Mouse (Mus musculus) kidney, adult 2 months (tissue): ENCODE measurements around the gene Tshz2. TPM values are rescaled to one million over a fixed set of nuclear protein-coding genes. Genes with fewer than 3 reads are reported as not detected.

Experiments used
- DNase-seq: peaks from one replicate; pipeline ENCODE4 v3.0.0; 2021
- H3K27ac ChIP-seq: fragments of 200-500 bp; 2 replicates; pipeline ENCODE4 v1.5.1; 2012; ENCODE audit warnings: low read depth, low read length, control low read depth, inconsistent platforms; ENCODE audit not compliant: insufficient read depth
- H3K27me3 ChIP-seq: fragments of 200-500 bp; replicated peaks from 2 replicates; pipeline ENCODE4 v1.6.1; 2012; ENCODE audit warnings: mild to moderate bottlenecking, moderate library complexity, low read length, inconsistent platforms; ENCODE audit not compliant: control insufficient read depth, insufficient read depth
- H3K36me3 ChIP-seq: fragments of 200-500 bp; 2 replicates; pipeline ENCODE4 v1.6.1; 2012; ENCODE audit warnings: mild to moderate bottlenecking, moderate library complexity, low read length, inconsistent platforms; ENCODE audit not compliant: control insufficient read depth, insufficient read depth
- H3K4me1 ChIP-seq: fragments of 200-500 bp; 2 replicates; pipeline ENCODE4 v1.6.1; 2011; ENCODE audit warnings: low read length; ENCODE audit not compliant: control insufficient read depth, insufficient read depth
- H3K4me3 ChIP-seq: fragments of 200-500 bp; 2 replicates; pipeline ENCODE4 v1.5.1; 2011; ENCODE audit warnings: mild to moderate bottlenecking, low read depth, low read length, control low read depth; ENCODE audit not compliant: insufficient read depth
- CTCF ChIP-seq: fragments of 200-500 bp; conservative IDR thresholded peaks from 2 replicates; pipeline ENCODE4 v1.5.1; 2011; ENCODE audit warnings: low read depth, mild to moderate bottlenecking, control low read depth, low read length, moderate library complexity, mixed read lengths; ENCODE audit not compliant: insufficient read depth, insufficient read length
- POLR2A ChIP-seq: fragments of 200-500 bp; IDR thresholded peaks from one replicate; pipeline ENCODE4 v1.6.1; 2011; ENCODE audit warnings: low read depth, low read length, control low read depth
- WGBS: fragments of 180-500 bp; shearing (Covaris S2); methylation state at CpG from one replicate; pipeline ENCODE4 v1.1.7; 2018; 5-methylcytosine and 5-hydroxymethylcytosine counted together
- polyA plus RNA-seq: library from polyadenylated mRNA; depleted of rRNA; stranded (reverse); fragments of >200 nt; gene quantifications from 2 replicates; pipeline ENCODE4 v1.2.3, GENCODE M21; 2012

The Tshz2 gene
- polyA plus RNA-seq, 1 experiment: 17.6 TPM

- Histone ChIP-seq H3K36me3 (no peaks in the 10 kb centered on the region), H3K27ac (no peak overlapping the region), H3K27me3 (no peaks in the 10 kb centered on the region), H3K4me3 (no peak overlapping the region), H3K4me1 (no peaks in the 10 kb centered on the region)
- DNase-seq: no peak
- TF ChIP-seq POLR2A: no peak
- TF ChIP-seq CTCF: no peak
- WGBS: 86% methylated on average over 8 of the region's 8 CpGs
These were observed 42.4 kb upstream of the Tshz2 start for GRCm38 (mm10) chr2:169590412-169590811.

GRCm38 (mm10) chr2:169593742-169594141 is 39.1 kb upstream of the Tshz2 start:
- Histone ChIP-seq H3K27me3 (no peaks in the 10 kb centered on the region), H3K4me3 (no peak overlapping the region), H3K27ac (no peak overlapping the region), H3K4me1 (no peaks in the 10 kb centered on the region), H3K36me3 (no peaks in the 10 kb centered on the region)
- no peak for DNase-seq
- TF ChIP-seq CTCF: no peak
- no peak for TF ChIP-seq POLR2A
- WGBS: 65% methylated on average over 3 of the region's 3 CpGs

GRCm38 (mm10) chr2:169597357-169597756 is 35.5 kb upstream of the Tshz2 start:
- H3K4me1 ChIP-seq: no peaks in the 10 kb centered on the region
- 87% methylated on average over 6 of the region's 6 CpGs for WGBS
- TF ChIP-seq CTCF: no peak
- TF ChIP-seq POLR2A: no peak
- H3K4me3 ChIP-seq: no peak overlapping the region
- H3K27ac ChIP-seq: no peak overlapping the region
- DNase-seq: no peak
- H3K27me3 ChIP-seq: no peaks in the 10 kb centered on the region
- H3K36me3 ChIP-seq: no peaks in the 10 kb centered on the region

GRCm38 (mm10) chr2:169597971-169598370 is 34.8 kb upstream of the Tshz2 start:
- no peaks in the 10 kb centered on the region for H3K27me3 ChIP-seq
- no peak for DNase-seq
- no peak overlapping the region for H3K27ac ChIP-seq
- no peak for TF ChIP-seq CTCF
- no peak for TF ChIP-seq POLR2A
- WGBS: 93% methylated on average over 8 of the region's 8 CpGs
- H3K4me3 ChIP-seq: no peak overlapping the region
- H3K4me1 ChIP-seq: no peaks in the 10 kb centered on the region
- H3K36me3 ChIP-seq: no peaks in the 10 kb centered on the region

- TF ChIP-seq CTCF: no peak
- TF ChIP-seq POLR2A: no peak
- Histone ChIP-seq H3K27ac (no peak overlapping the region), H3K36me3 (no peaks in the 10 kb centered on the region), H3K27me3 (no peaks in the 10 kb centered on the region), H3K4me1 (no peaks in the 10 kb centered on the region), H3K4me3 (no peak overlapping the region)
- WGBS: 93% methylated on average over 4 of the region's 4 CpGs
- no peak for DNase-seq
These were observed 33.2 kb upstream of the Tshz2 start for GRCm38 (mm10) chr2:169599591-169599990.

GRCm38 (mm10) chr2:169600163-169600562 is 32.6 kb upstream of the Tshz2 start:
- Histone ChIP-seq H3K4me1 (no peaks in the 10 kb centered on the region), H3K4me3 (no peak overlapping the region), H3K36me3 (no peaks in the 10 kb centered on the region), H3K27ac (no peak overlapping the region), H3K27me3 (no peaks in the 10 kb centered on the region)
- WGBS: 53% methylated on average over 6 of the region's 6 CpGs
- no peak for TF ChIP-seq POLR2A
- no peak for TF ChIP-seq CTCF
- DNase-seq: no peak

- Histone ChIP-seq H3K27ac (no peak overlapping the region), H3K4me1 (no peaks in the 10 kb centered on the region), H3K4me3 (no peak overlapping the region), H3K36me3 (no peaks in the 10 kb centered on the region), H3K27me3 (0 out of 2 replicates have a peak, but pooled peaks cover 1% of the 10 kb centered on the region)
- 81% methylated on average over 13 of the region's 13 CpGs for WGBS
- TF ChIP-seq POLR2A (no peak), CTCF (no peak)
- DNase-seq: no peak
These were observed 25.7 kb upstream of the Tshz2 start for GRCm38 (mm10) chr2:169606901-169607678.
